Comparison of ENCODE assay signal across 22 mouse cellular contexts in the genomic region with DNA sequence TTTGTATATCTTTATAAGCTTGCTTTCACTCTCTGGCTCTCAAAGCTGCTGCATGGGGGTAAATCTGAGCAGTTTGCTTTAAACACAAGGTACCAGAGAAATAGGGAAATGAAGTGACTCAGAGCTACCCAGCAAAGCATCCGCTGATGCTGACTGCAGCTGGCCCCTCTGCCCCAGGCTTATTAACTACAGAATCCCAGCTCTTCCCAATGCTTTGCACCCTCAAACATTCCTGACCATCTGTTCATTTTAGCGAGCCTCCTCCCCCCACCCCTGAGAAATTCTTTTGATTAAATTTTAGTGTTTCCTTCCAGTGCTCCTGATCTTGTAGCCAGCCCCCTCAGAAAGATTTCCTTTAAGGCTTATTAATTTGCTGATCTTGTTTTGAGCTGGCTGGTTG. TPM values are rescaled to one million over a fixed set of nuclear protein-coding genes. Genes with fewer than 3 reads are reported as not detected.
A peak's percentile ranks its signal among the peaks of the same experiment; 100 is the strongest.
DNase-seq lines count a peak whose midpoint lies in the region; ATAC-seq lines count a peak whose summit lies in the region.
"Had no signal": no experiment of that assay in that cellular context is flagged by ENCODE, and none has a peak within 500 bp of the region (broad histone marks: within the 10 kb centered on the region; RNA-seq: fewer than 3 reads in every experiment).

No protein-coding gene starts in this region.

- 46% methylated on average over 2 of the region's 2 CpGs for WGBS in forebrain, embryonic 12.5 days
- WGBS in forebrain, embryonic 10.5 days, result 63% methylated on average over 2 of the region's 2 CpGs
- WGBS in midbrain, embryonic 11.5 days, result 66% methylated on average over 2 of the region's 2 CpGs
- WGBS in midbrain, embryonic 10.5 days, result 78% methylated on average over 2 of the region's 2 CpGs
- 39% methylated on average over 2 of the region's 2 CpGs for WGBS in midbrain, embryonic 13.5 days

- H3K36me3 ChIP-seq in forebrain, embryonic 12.5 days (replicated peaks), result no peaks in the 10 kb centered on the region
- no peaks in the 10 kb centered on the region for H3K36me3 ChIP-seq in forebrain, embryonic 10.5 days (replicated peaks)
- no peaks in the 10 kb centered on the region for H3K36me3 ChIP-seq in midbrain, embryonic 11.5 days (ENCODE audit: control insufficient read depth, insufficient read depth, low read length)
- H3K36me3 ChIP-seq in midbrain, embryonic 10.5 days, result no peaks in the 10 kb centered on the region
- no peaks in the 10 kb centered on the region for H3K36me3 ChIP-seq in midbrain, embryonic 13.5 days
- H3K36me3 ChIP-seq: limb, embryonic 12.5 days had no signal

- no peaks in the 10 kb centered on the region for H3K9me3 ChIP-seq in forebrain, embryonic 12.5 days
- H3K9me3 ChIP-seq in forebrain, embryonic 10.5 days, result no peaks in the 10 kb centered on the region
- H3K9me3 ChIP-seq in midbrain, embryonic 11.5 days (ENCODE audit: control insufficient read depth, low read length), result no peaks in the 10 kb centered on the region
- H3K9me3 ChIP-seq in midbrain, embryonic 10.5 days (replicated peaks), result no peaks in the 10 kb centered on the region
- H3K9me3 ChIP-seq in midbrain, embryonic 13.5 days, result no peaks in the 10 kb centered on the region
- H3K9me3 ChIP-seq: limb, embryonic 12.5 days had no signal

- no peak overlapping the region for H3K4me3 ChIP-seq in forebrain, embryonic 12.5 days (replicated peaks)
- no peak overlapping the region for H3K4me3 ChIP-seq in forebrain, embryonic 10.5 days
- no peak overlapping the region for H3K4me3 ChIP-seq in midbrain, embryonic 11.5 days (ENCODE audit: low read depth, low read length)
- no peak overlapping the region for H3K4me3 ChIP-seq in midbrain, embryonic 10.5 days
- H3K4me3 ChIP-seq in midbrain, embryonic 13.5 days (replicated peaks), result no peak overlapping the region
- H3K4me3 ChIP-seq: limb, embryonic 12.5 days had no signal

- peaks cover 2% of the 10 kb centered on the region; the same call in 1 of the 2 replicates for H3K27me3 ChIP-seq in forebrain, embryonic 12.5 days
- H3K27me3 ChIP-seq in forebrain, embryonic 10.5 days (ENCODE audit: poor library complexity, severe bottlenecking), result no peaks in the 10 kb centered on the region; the same call in 1 of the 2 replicates
- H3K27me3 ChIP-seq in midbrain, embryonic 11.5 days (ENCODE audit: control insufficient read depth, insufficient read depth, low read length), result no peaks in the 10 kb centered on the region
- H3K27me3 ChIP-seq in midbrain, embryonic 10.5 days (ENCODE audit: low read depth, poor library complexity, severe bottlenecking), result no peaks in the 10 kb centered on the region
- H3K27me3 ChIP-seq in midbrain, embryonic 13.5 days, result no peaks in the 10 kb centered on the region
- H3K27me3 ChIP-seq: limb, embryonic 12.5 days had no signal

- peak; percentile 48; the same call in 1 of the 2 replicates for ATAC-seq in forebrain, embryonic 12.5 days (ENCODE audit: low FRiP score)
- peak; percentile 17; the same call in 1 of the 2 replicates for ATAC-seq in midbrain, embryonic 11.5 days (ENCODE audit: low FRiP score)
- ATAC-seq in midbrain, embryonic 13.5 days, result peak; percentile 48; the same call in 1 of the 2 replicates
- ATAC-seq: inflammation-experienced regulatory T-cells, adult 6 months had no signal

- H3K27ac ChIP-seq in forebrain, embryonic 12.5 days, result peak overlapping the region; percentile 26; the same call in 1 of the 2 replicates
- H3K27ac ChIP-seq in forebrain, embryonic 10.5 days, result no peak overlapping the region
- H3K27ac ChIP-seq in midbrain, embryonic 11.5 days (ENCODE audit: low read depth, low read length), result no peak overlapping the region
- H3K27ac ChIP-seq in midbrain, embryonic 10.5 days (replicated peaks), result no peak overlapping the region
- H3K27ac ChIP-seq in midbrain, embryonic 13.5 days, result peak overlapping the region; percentile 61; the same call in 1 of the 2 replicates
- H3K27ac ChIP-seq: limb, embryonic 12.5 days; stomach, postnatal 0 days had no signal

- no peak overlapping the region for H3K9ac ChIP-seq in forebrain, embryonic 12.5 days
- H3K9ac ChIP-seq in midbrain, embryonic 11.5 days (ENCODE audit: low read length), result no peak overlapping the region
- no peak overlapping the region for H3K9ac ChIP-seq in midbrain, embryonic 13.5 days (replicated peaks)
- H3K9ac ChIP-seq: limb, embryonic 12.5 days had no signal

- H3K4me2 ChIP-seq in forebrain, embryonic 12.5 days, result no peak overlapping the region
- no peak overlapping the region for H3K4me2 ChIP-seq in midbrain, embryonic 11.5 days
- no peak overlapping the region for H3K4me2 ChIP-seq in midbrain, embryonic 13.5 days (replicated peaks)
- H3K4me2 ChIP-seq: limb, embryonic 12.5 days had no signal

- H3K4me1 ChIP-seq in forebrain, embryonic 12.5 days, result peaks cover 15% of the 10 kb centered on the region
- peaks cover 11% of the 10 kb centered on the region for H3K4me1 ChIP-seq in forebrain, embryonic 10.5 days
- no peaks in the 10 kb centered on the region; the same call in 1 of the 2 replicates for H3K4me1 ChIP-seq in midbrain, embryonic 11.5 days (ENCODE audit: control insufficient read depth, insufficient read depth, low read length)
- H3K4me1 ChIP-seq in midbrain, embryonic 10.5 days, result peaks cover 5% of the 10 kb centered on the region; the same call in 1 of the 2 replicates
- peaks cover 15% of the 10 kb centered on the region for H3K4me1 ChIP-seq in midbrain, embryonic 13.5 days (replicated peaks)

- DNase-seq in forebrain, embryonic 10.5 days (ENCODE audit: extremely low spot score, low spot score), result no peak
- peak; percentile 82 for DNase-seq in midbrain, embryonic 11.5 days (ENCODE audit: low spot score, missing footprints)
- no peak for DNase-seq in midbrain, embryonic 10.5 days (ENCODE audit: low spot score)
- DNase-seq in retina, postnatal 1 day, result peak; percentile 13
- DNase-seq in cerebellum, adult 18-20 months, result no peak
- DNase-seq in adrenal gland, adult 8-10 months, result no peak
- DNase-seq: adrenal gland, postnatal 14 days; cerebellum, adult 11 months; heart, adult 11 months; kidney, postnatal 10 days; layer of hippocampus, adult 9-11 months; lung, adult 18-20 months; lung, postnatal 4 days; spleen, adult 18-20 months; thymus, postnatal 36 days had no signal

RNA-seq across cellular contexts. Expression of a gene that starts 24.4 kb away (rescaled TPM):
- not detected in 2 replicates for polyA plus RNA-seq in forebrain, embryonic 12.5 days (2016; fragmentation: Nextera tagmentation; extraction: Ambion mirVana)
- not detected in 2 replicates for polyA plus RNA-seq in forebrain, embryonic 10.5 days (2016; fragmentation: Nextera tagmentation; extraction: Ambion mirVana)
- polyA plus RNA-seq in midbrain, embryonic 11.5 days (2014; fragmentation: Nextera tagmentation; extraction: Ambion mirVana), result not detected in 2 replicates
- polyA plus RNA-seq in midbrain, embryonic 10.5 days (2016; fragmentation: Nextera tagmentation; extraction: Ambion mirVana), result not detected in 2 replicates
- not detected in 2 replicates for polyA plus RNA-seq in midbrain, embryonic 13.5 days (2015; fragmentation: Nextera tagmentation; extraction: Ambion mirVana)
- total RNA-seq in adrenal gland, adult 8-10 months (2022), result 1 to 10 TPM in 3 of 4 experiments, not detected in 1; 1.6 to 4.3 (median 4.3) TPM
- total RNA-seq: adrenal gland, postnatal 14 days; common myeloid progenitor, adult 5-6 weeks had no signal
- polyA plus RNA-seq: heart, embryonic 16.5 days; inflammation-experienced regulatory T-cells, adult 6 months; limb, embryonic 12.5 days had no signal

Comparison
In these comparisons a context has a peak if more than half of its experiments do, and no peak if none do; other contexts are left out.
1. H3K27ac ChIP-seq: peak in forebrain, embryonic 12.5 days (single experiment) and midbrain, embryonic 13.5 days (single experiment); none in forebrain, embryonic 10.5 days (single experiment), midbrain, embryonic 11.5 days (single experiment) and midbrain, embryonic 10.5 days (single experiment).
2. DNase-seq: peak in midbrain, embryonic 11.5 days (single experiment) and retina, postnatal 1 day (single experiment); none in forebrain, embryonic 10.5 days (single experiment), midbrain, embryonic 10.5 days (single experiment), cerebellum, adult 18-20 months (0 of 2) and adrenal gland, adult 8-10 months (single experiment).
3. Peak in every context shown above with its lines, with median percentiles within 50 percentile points of each other: ATAC-seq.